In genomic region chr17:5267747-5268146, GRCm38 (mm10) we compare ENCODE assay signal across 21 mouse cellular contexts.
"Had no signal": no experiment of that assay in that cellular context is flagged by ENCODE, and none has a peak within 500 bp of the region (broad histone marks: within the 10 kb centered on the region; RNA-seq: fewer than 3 reads in every experiment).

No protein-coding gene starts in this region.

- H3K9ac ChIP-seq: kidney, embryonic 15.5 days; limb, embryonic 13.5 days; liver, embryonic 12.5 days; liver, embryonic 15.5 days; lung, embryonic 15.5 days; stomach, embryonic 15.5 days had no signal

- H3K27ac ChIP-seq: kidney, embryonic 15.5 days; limb, embryonic 10.5 days; limb, embryonic 13.5 days; liver, embryonic 12.5 days; liver, embryonic 15.5 days; lung, embryonic 15.5 days; midbrain, embryonic 10.5 days; stomach, embryonic 15.5 days had no signal

- H3K4me2 ChIP-seq: kidney, embryonic 15.5 days; limb, embryonic 13.5 days; liver, embryonic 12.5 days; liver, embryonic 15.5 days; lung, embryonic 15.5 days; stomach, embryonic 15.5 days had no signal

- H3K4me1 ChIP-seq: limb, embryonic 10.5 days; liver, embryonic 12.5 days had no signal

- H3K36me3 ChIP-seq: stomach, embryonic 15.5 days had no signal

- DNase-seq: kidney, adult 11 months; kidney, adult 8-10 months; kidney, postnatal 10 days; kidney, postnatal 36 days; liver; lung, adult 18-20 months; lung, postnatal 10 days; lung, postnatal 36 days; right cerebral cortex, postnatal 25 days; spleen, adult 18-20 months; thymus, adult 18-20 months; thymus, postnatal 36 days had no signal

- ATAC-seq: liver, embryonic 12.5 days had no signal

- H3K4me3 ChIP-seq: kidney, embryonic 15.5 days; limb, embryonic 10.5 days; limb, embryonic 13.5 days; liver, embryonic 12.5 days; liver, embryonic 15.5 days; lung, embryonic 15.5 days; megakaryocyte, embryonic 14.5 days; midbrain, embryonic 10.5 days; stomach, embryonic 15.5 days had no signal

- H3K9me3 ChIP-seq: kidney, embryonic 15.5 days; limb, embryonic 10.5 days; limb, embryonic 13.5 days; liver, embryonic 12.5 days; liver, embryonic 15.5 days; lung, embryonic 15.5 days; megakaryocyte, embryonic 14.5 days; midbrain, embryonic 10.5 days; stomach, embryonic 15.5 days had no signal

- H3K27me3 ChIP-seq: kidney, embryonic 15.5 days; limb, embryonic 13.5 days; liver, embryonic 12.5 days; liver, embryonic 15.5 days; lung, embryonic 15.5 days; megakaryocyte, embryonic 14.5 days; stomach, embryonic 15.5 days had no signal
